Mouse (Mus musculus): ENCODE data around the gene Sel1l2. TPM values are rescaled to one million over a fixed set of nuclear protein-coding genes. Genes with fewer than 3 reads are reported as not detected.
A peak's percentile ranks its signal among the peaks of the same experiment; 100 is the strongest.

The Sel1l2 gene
- total RNA-seq (2015) (not detected in 2 replicates), total RNA-seq (2017) (not detected in 2 replicates)

GRCm38 (mm10) chr2:140389525-140389924 lies at the start of gene Sel1l2:
TSS of gene Sel1l2 (minus strand) at chr2:140389706.
- no peak for ATAC-seq (ENCODE audit: poor library complexity, severe bottlenecking)

GRCm38 (mm10) chr2:140439081-140439480 lies 49.6 kb upstream of the Sel1l2 start:
- no peak for ATAC-seq (ENCODE audit: poor library complexity, severe bottlenecking)

DNA sequence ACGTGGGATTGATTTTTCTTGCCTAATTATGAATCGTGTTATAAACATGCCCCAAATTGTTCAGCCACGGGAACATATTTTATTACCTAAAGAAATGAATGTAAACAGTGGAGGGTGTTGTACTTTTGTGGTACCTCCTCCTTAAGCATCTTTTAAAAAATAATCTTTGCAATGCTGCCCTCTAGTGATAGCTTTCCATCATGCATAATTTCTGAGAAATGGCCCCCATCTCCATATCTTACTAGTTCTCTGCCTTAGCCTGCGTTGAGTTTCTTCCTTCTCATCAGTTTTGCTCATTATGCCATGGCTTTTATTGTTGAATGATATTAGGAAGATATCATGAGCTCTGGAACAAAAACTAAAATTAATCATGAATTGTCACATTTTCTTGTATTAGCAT lies 37.8 kb upstream of the Sel1l2 start:
- peak; percentile 81 for ATAC-seq (ENCODE audit: poor library complexity, severe bottlenecking)

GRCm38 (mm10) chr2:140425844-140426243 lies 36.3 kb upstream of the Sel1l2 start:
- ATAC-seq (ENCODE audit: poor library complexity, severe bottlenecking) = no peak

- peak; percentile 7; the same call in 1 of the 2 replicates for ATAC-seq (ENCODE audit: poor library complexity, severe bottlenecking)
Measured at GRCm38 (mm10) chr2:140395744-140396231, 6.3 kb upstream of the Sel1l2 start.

DNA sequence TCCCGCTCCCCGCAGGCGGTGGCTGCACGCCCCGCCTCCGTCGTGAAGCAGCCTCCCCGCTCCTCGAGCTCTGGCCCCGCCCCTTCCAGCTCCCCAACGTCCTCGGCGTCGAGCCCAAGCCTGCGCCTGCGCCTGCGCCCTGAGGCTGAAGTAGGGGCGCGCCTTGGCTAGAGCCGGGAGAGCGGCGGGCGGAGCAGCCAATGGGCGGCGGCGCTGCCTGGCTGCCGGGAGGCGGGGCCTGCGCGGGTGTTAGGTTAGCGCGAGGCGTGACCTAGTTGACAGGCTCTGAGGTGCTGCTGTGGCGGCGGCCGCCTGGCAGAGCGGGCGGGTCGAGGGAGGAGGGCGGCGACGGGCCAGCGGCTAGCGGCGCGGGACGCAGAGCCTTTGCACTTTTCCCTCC lies 5.7 kb upstream of the Sel1l2 start, which contains the start of gene Macrod2:
TSS of gene Macrod2 (plus strand) at position 131 of the 400 bp plus-strand sequence.
- ATAC-seq (ENCODE audit: poor library complexity, severe bottlenecking) = peak; percentile 94

DNA sequence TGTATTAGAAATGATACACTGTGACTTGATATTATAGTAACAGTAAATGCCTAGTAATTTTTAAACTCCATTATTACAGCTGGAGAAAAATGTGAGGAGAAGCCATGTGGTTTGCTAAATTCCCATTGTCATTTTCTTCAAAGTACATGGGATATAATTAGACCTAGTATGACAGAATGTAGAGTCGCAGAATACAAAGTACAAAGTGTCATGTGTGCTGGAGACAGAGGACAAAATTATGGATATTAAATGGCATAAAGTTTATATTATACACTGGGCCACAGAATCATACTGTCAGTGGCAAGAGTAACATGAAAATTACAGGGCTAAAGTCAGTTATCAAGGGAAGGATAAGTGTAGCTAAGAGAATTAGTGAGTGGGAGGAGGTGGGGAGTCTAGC lies 24.7 kb downstream of the Sel1l2 start:
- ATAC-seq (ENCODE audit: poor library complexity, severe bottlenecking) = no peak

DNA sequence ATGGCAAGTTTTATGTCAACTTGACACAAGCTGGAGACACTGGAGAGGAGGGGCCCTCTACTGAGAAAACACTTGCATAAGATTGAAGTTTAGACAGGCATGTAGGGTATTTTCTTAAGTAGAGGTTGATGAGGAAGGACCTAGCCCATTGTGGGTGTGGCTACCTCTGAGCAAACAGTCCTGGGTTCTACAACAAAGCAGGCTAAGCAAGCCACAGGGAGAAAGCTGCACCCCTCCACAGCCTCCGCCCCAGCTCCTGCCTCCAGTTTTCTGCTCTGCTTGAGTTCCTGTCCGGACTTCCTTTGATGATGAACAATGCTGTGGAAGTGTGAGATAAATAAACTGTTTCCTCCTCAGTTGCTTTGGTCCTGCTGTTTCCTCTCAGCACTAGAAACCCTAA lies 29.6 kb downstream of the Sel1l2 start:
- ATAC-seq (ENCODE audit: poor library complexity, severe bottlenecking) = no peak

- no peak for ATAC-seq (ENCODE audit: poor library complexity, severe bottlenecking)
Measured at GRCm38 (mm10) chr2:140342394-140342793, 47.1 kb downstream of the Sel1l2 start.

DNA sequence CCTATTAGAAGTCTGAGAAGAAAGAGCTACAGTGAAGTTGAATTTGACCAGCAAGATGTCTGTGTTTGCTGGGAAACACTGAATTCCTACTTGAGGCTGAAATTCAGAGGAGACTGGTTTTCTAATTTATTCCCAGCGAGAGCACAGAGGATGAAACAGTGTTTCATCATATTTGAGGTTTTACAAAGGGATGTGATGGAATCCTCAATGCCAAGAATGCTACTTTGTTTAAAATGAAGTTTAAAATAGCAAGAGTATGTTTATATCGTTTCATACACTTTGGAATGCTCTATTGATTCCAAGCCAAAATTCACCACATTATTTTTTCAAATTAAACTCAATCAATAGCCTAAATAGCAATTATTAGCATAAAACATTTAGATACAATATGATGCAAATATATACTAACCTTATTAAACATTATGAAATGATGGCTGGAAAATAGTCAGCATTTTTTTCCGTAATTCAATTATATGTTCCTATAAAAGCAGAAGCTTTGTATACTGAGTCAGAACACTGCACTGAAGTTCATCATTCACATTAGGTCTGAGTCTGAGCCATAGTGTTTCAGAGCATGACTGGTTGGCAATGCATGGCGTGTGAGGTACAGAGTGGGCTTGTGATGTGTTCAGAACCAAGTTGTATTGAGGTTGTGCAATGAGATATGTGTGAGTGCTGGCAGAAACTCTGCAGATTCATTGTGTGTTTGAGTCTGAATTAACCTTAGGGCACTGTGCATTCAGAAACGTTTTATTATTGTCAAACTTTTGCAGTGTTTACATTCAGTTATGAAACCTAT lies 58.8 kb downstream of the Sel1l2 start:
- ATAC-seq (ENCODE audit: poor library complexity, severe bottlenecking) = no peak

- no peak for ATAC-seq (ENCODE audit: poor library complexity, severe bottlenecking)
Measured at GRCm38 (mm10) chr2:140302976-140303708, 86.4 kb downstream of the Sel1l2 start.

DNA sequence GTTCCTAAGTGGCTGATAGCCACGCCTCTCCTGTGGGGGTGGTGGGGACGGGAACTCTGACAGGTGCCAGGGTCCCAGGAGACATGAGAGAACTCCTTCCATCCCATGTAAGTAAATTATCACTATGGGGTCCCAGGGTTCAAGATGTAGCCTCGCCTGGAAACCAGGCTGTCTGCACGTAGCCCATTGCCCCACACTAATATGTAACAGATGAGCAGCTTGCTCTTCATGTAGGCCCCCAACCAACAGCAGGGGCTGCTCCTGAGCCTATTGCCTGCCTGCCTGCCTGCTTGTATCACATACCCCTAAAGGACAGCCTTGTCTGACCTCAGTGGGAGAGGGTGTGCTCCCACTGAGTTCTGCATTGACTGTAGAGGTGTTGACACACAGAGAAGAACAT lies 92.4 kb downstream of the Sel1l2 start:
- no peak for ATAC-seq (ENCODE audit: poor library complexity, severe bottlenecking)

DNA sequence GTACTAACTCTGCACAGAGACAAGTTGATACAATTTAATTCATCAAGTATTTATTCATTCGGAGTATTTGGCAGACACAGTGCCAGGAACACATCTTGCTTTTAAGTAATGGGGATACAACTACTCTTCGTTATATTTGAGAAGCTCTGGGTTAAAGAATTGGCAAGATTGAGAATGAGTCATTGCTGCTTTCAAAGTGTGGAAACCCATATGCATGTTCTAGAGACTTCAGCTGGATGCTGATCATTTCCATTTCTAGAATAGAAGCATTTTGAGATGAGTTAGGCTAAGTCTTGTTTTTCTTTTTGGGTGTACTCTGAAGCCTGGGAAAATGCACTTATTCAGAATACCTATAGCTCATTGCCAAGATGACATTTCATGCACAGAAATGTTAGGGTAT lies 95.7 kb downstream of the Sel1l2 start:
- ATAC-seq (ENCODE audit: poor library complexity, severe bottlenecking) = no peak

DNA sequence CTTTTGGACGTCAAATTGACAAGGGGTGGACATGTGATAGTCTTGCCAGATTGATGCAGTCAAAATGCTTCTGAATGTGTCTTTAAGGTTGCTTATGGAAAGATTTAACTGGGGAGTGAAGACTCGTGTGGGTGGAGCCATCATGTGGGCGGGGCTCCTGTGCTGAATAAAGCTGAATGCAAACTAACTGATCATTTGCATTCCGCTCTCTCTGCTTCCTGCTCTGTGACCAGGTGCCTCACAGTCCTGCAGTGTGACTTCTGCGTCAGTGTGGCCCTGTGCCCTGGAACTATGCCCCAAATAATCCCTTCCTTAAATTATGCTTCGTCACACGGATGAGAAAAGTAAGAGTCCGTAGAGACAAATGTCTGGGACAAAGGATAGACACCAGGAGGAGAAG lies 108.7 kb downstream of the Sel1l2 start:
- ATAC-seq (ENCODE audit: poor library complexity, severe bottlenecking) = no peak

- ATAC-seq (ENCODE audit: poor library complexity, severe bottlenecking) = no peak
Measured at GRCm38 (mm10) chr2:140255595-140256141, 133.8 kb downstream of the Sel1l2 start.

DNA sequence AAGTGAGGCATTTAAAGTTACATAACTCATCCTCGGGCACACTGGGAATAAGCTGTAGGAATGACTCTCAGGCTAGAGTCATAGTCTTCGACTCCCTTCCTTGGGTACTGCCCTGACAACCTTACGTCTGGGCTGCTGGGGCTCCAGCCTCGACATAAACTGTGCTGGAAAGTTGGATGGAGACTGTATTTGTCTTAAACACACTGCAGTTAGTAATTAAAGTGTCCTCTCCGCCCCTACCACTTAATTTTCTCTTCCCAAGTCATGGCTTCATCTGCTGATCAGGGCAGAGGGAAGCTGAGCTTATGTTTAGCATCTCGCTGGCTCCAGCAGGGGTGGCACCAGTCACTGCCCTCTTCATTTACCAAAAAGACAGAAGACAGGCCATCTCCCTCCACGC lies 135.2 kb downstream of the Sel1l2 start:
- no peak for ATAC-seq (ENCODE audit: poor library complexity, severe bottlenecking)

- no peak for ATAC-seq (ENCODE audit: poor library complexity, severe bottlenecking)
Measured at GRCm38 (mm10) chr2:140243105-140243504, 146.4 kb downstream of the Sel1l2 start.

GRCm38 (mm10) chr2:140242398-140242797 lies 147.1 kb downstream of the Sel1l2 start:
- ATAC-seq (ENCODE audit: poor library complexity, severe bottlenecking) = no peak

GRCm38 (mm10) chr2:140237245-140237644 lies 152.3 kb downstream of the Sel1l2 start:
- no peak for ATAC-seq (ENCODE audit: poor library complexity, severe bottlenecking)

DNA sequence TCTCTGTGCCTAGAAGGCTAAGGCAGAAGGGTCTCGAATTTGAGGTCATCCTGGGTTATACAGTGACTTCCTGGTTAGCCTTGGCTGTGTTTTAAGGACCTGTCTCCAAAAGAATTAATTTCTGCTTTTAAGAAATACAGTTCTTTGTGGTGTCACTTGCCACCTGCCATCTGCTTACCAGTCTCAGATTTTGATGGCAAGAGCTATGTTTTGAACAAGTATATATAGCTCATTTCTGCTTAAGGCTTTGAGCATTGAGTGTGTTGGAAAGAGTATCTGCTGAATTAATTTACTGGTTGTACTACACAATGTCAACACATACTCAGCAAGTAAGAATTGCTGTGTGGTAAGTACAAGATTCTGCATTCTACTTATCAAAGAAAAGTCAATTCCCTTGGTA lies 159.2 kb downstream of the Sel1l2 start:
- no peak for ATAC-seq (ENCODE audit: poor library complexity, severe bottlenecking)

DNA sequence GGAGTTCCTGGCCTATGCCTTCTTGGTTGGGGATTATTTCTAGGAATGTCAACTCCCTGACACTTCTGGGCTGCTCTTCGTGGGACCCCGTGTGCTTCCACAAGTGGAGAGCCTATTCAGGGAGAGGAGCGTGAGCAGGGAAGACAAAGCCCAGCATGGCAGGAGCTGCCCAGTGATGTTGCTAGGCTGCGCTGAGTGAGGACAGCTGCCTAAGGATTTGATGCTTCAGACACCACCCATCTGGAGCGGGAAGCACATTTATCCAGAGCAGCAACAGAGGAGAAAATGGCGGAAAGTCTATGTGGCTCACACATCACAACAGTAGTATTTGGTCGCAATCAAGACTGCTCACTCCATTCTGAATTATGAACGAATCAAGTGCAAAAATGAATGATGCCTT lies 169.2 kb downstream of the Sel1l2 start:
- no peak for ATAC-seq (ENCODE audit: poor library complexity, severe bottlenecking)

DNA sequence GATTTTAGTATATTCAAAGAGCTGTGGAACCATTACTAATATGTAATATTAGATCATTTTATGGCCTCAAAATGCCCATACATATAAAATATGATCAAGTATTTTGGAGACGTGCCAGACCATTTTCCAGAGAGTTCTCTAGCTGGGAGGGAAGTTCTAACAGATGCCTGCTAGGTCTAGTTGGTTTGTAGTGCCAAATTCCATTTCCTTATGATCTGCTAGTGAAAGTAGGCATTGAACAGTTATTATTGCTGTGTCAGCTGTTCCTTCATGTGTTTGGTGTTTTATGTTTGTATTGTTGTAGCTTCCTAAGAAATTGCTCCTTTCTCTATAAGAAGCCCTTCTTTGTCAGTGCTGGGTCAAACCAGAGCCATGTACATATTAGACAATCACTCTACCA lies 173.5 kb downstream of the Sel1l2 start:
- no peak for ATAC-seq (ENCODE audit: poor library complexity, severe bottlenecking)
